Mouse (Mus musculus) brown adipose tissue, adult 24 weeks (tissue): Measurements from ENCODE around the gene Lrg1. TPM values are rescaled to one million over a fixed set of nuclear protein-coding genes. Genes with fewer than 3 reads are reported as not detected.

Experiments
- H3K27ac ChIP-seq: fragments of 200-500 bp; replicated peaks from 2 replicates; pipeline ENCODE4 v1.5.1; 2012; ENCODE audit warnings: low read depth, mild to moderate bottlenecking, low read length
- H3K4me1 ChIP-seq: fragments of 200-500 bp; 2 replicates; pipeline ENCODE4 v1.6.1; 2012; ENCODE audit warnings: low read length, mixed read lengths; ENCODE audit not compliant: control insufficient read depth, insufficient read depth, insufficient read length
- H3K4me3 ChIP-seq: fragments of 200-500 bp; 2 replicates; pipeline ENCODE4 v1.5.1; 2012; ENCODE audit warnings: low read depth, mild to moderate bottlenecking, low read length, moderate library complexity; ENCODE audit not compliant: insufficient read depth
- polyA plus RNA-seq: library from polyadenylated mRNA; stranded (reverse); fragments of >200 nt; gene quantifications from 2 replicates; pipeline ENCODE4 v1.2.4, GENCODE M21; 2012; ENCODE audit not compliant: missing spikeins, insufficient read depth, insufficient read length

Lrg1 gene
- polyA plus RNA-seq, 1 experiment, result 61.5 TPM

GRCm38 (mm10) chr17:56144546-56144945, 22.7 kb upstream of the Lrg1 start:
- no peak overlapping the region for H3K27ac ChIP-seq
- H3K4me1 ChIP-seq, result no peaks in the 10 kb centered on the region; the same call in 1 of the 2 replicates
- no peak overlapping the region for H3K4me3 ChIP-seq

- H3K27ac ChIP-seq, result no peak overlapping the region
- peak overlapping the region; percentile 46 for H3K4me3 ChIP-seq
- H3K4me1 ChIP-seq, result peaks cover 9% of the 10 kb centered on the region
Measured at GRCm38 (mm10) chr17:56141702-56142605, 20.2 kb upstream of the Lrg1 start.

DNA sequence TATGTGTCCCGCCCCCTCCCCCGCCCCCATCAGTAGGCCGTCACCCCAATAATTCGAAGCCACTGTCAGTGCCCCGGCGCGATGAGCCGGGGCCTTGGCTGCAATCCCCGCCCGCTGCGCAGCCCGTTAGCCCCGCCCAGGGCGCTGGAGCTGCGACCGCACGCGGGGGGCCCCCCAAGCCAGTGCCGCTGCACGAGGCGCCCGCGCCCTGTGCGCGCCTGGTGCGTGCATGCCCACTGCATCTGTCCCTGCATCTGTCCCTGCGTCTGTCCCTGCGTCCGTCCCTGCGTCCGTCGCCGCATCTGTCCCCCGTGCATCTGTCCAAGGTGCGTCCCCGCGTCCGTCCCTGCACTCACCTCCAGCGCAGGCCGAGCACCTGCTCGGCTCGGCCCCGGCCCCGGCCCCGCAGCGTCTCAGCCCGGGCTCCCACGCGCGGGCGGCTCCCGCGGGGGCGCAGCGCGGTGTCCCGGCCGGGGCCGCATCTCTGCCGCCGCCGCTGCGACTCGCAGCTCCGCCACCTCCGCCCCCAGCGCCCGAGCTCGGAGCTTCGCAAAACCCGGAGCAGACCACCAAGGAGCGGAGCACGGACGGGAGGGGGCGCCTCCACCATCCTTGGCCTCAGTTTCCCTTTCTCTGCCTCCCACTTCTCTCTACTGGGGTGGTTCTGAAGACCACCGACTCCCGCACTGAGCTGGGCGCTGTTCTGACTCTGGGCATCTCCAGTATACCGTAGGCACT, 18.2 kb upstream of the Lrg1 start, which contains the start of gene Sema6b:
Gene Sema6b (minus strand): TSS at position 486 of the 738 bp plus-strand sequence.
- Histone ChIP-seq H3K4me3 (peak within 1 kb of the TSS; percentile 74), H3K4me1 (peaks cover 17% of the 10 kb centered on the region), H3K27ac (peak within 1 kb of the TSS; percentile 20)

- peaks cover 17% of the 10 kb centered on the region for H3K4me1 ChIP-seq
- H3K27ac ChIP-seq, result peak overlapping the region; percentile 20
Measured at GRCm38 (mm10) chr17:56139355-56139754, 17.6 kb upstream of the Lrg1 start.

GRCm38 (mm10) chr17:56137839-56138613, 16.2 kb upstream of the Lrg1 start:
- Histone ChIP-seq H3K27ac (peak overlapping the region; percentile 96), H3K4me3 (peak overlapping the region; percentile 46)

More at GRCm38 (mm10) chr17:56139355-56139754, 17.6 kb upstream of the Lrg1 start:
- H3K4me3 ChIP-seq, result peak overlapping the region; percentile 74

DNA sequence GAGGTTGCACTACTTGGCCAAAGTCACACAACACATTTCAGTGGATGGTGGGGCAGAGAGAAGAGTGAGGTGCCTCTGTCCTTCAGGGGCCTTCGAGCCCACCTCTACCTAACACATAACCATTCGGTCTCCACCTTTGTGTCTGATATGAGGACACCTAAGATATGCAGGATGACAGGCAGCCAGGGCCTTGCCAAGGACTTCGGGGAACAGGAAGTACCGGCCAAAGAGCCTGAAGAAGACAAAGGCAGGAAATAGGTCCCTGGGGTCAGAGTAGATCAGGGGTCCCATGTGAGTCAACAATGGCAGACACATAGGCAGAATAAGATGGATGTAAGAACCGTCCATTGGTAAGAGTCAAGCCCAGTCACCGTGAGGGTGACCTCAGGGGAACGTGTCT, 14.8 kb upstream of the Lrg1 start:
- Histone ChIP-seq H3K4me3 (no peak overlapping the region), H3K4me1 (peaks cover 17% of the 10 kb centered on the region), H3K27ac (peak overlapping the region; percentile 96)

More at GRCm38 (mm10) chr17:56137839-56138613, 16.2 kb upstream of the Lrg1 start:
- peaks cover 17% of the 10 kb centered on the region for H3K4me1 ChIP-seq

GRCm38 (mm10) chr17:56134463-56134971, 12.7 kb upstream of the Lrg1 start:
- H3K4me1 ChIP-seq, result peaks cover 17% of the 10 kb centered on the region
- peak overlapping the region; percentile 96 for H3K27ac ChIP-seq
- H3K4me3 ChIP-seq, result peak overlapping the region; percentile 45

DNA sequence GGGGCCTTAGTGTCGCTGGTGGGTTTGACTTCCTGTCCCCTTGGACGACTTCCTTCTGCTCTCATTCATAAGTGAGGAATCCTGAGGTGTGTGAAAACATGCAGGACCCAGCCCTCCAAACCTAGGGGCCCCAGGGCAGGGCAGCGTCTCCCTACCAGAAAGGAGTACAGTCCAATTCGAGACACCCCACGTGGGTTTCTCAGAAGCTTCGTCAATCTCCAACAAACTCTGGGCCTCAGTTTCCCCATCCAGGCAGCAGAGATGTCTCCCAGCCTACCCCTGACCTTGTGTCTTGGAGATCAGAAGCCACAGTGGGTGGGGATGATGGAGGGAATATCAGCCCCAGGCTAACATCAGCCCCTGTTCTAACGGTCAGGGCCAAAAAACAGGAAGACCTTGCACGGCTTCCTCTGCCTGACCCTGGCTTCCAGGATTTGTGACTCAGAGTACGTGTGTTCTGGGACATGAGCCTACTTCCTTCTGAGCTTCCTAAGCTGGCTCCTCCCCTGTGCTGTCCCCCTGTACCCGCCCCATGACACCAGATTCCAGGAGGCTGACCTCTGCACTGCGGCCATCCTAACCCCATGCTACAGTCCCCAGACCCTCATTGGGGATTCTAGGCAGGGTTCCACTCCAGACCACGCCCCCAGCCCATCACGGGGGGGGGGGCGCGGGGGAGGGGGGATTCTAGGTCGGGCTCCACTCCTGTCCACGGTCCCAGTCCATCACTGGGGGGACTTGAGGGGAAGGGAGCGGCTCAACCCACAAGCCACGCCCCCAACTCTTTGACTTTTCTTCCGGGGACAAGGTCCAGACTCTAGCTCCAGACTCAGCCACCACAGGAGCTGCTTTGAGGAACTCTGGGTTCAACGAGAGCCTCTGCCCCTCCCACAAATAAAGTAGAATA, 11.9 kb upstream of the Lrg1 start:
- Histone ChIP-seq H3K4me1 (peaks cover 17% of the 10 kb centered on the region), H3K27ac (peak overlapping the region; percentile 98), H3K4me3 (peak overlapping the region; percentile 57)

GRCm38 (mm10) chr17:56132661-56133060, 10.9 kb upstream of the Lrg1 start:
- Histone ChIP-seq H3K4me1 (peaks cover 15% of the 10 kb centered on the region), H3K4me3 (peak overlapping the region; percentile 38), H3K27ac (no peak overlapping the region)

- H3K4me3 ChIP-seq, result no peak overlapping the region
- peaks cover 6% of the 10 kb centered on the region for H3K4me1 ChIP-seq
- no peak overlapping the region for H3K27ac ChIP-seq
Measured at GRCm38 (mm10) chr17:56131814-56132213, 10.0 kb upstream of the Lrg1 start.

DNA sequence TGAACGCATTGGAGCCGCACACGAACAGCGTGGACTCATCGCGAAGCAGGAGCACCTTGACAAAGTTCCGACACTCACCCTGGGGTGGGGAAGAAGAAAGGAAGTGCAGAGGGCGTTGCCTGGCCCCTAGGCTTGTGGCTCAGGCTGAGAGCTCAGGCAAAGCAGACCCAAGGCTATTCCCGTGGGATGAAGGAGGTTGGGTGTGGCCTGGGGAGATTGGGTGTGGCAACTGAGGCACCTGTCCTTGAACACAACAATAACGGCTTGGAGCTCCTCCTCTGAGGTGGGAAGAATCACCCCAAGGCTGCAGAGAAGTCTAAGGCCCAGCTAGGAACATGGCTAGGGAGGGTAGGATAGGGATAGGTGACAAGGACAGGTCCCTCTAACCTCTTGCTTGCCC, 9.3 kb upstream of the Lrg1 start:
- Histone ChIP-seq H3K4me3 (no peak overlapping the region), H3K4me1 (peaks cover 4% of the 10 kb centered on the region), H3K27ac (no peak overlapping the region)

DNA sequence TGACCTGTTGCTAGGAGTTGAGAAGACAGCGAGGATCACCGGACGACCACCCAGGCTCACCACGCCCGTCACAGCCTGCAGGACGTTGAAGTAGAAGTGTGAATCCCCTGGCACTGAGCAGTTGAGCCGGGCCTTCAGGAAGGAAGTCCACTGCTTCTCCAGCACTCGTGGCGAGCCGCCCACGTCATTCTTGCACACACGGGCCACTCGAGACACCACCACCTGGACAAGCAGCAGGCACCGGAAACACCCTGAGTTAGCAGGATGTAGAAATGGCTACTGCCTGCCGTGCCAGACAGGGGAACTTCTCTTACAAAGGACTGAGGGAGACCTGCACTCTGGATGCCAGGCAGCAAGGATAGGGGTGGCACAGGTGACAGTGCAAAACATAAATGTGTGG, 6.4 kb upstream of the Lrg1 start:
- Histone ChIP-seq H3K4me1 (peaks cover under 1% of the 10 kb centered on the region; the same call in 1 of the 2 replicates), H3K4me3 (no peak overlapping the region), H3K27ac (no peak overlapping the region)

DNA sequence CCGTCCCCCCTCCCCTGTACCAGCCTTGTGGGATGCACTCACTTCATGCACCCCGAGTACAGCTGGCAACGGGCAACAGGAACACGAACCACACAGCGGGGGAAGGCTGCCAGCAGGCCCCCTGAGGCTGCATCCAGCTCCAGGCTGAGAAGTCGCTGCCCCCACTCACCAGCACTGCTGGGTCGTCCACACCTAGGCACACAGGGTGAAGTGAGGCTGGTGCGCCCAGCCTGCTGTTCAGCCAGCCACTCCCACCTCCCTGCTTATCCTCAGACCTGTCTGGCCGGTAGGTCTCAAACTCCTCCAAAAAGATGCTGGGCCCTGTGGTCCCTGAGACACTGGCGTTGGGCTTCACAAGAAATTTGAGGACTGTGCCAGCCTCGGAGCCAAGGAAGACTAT, 4.4 kb upstream of the Lrg1 start:
- H3K4me1 ChIP-seq, result peaks cover 3% of the 10 kb centered on the region; the same call in 1 of the 2 replicates
- H3K4me3 ChIP-seq, result no peak overlapping the region
- no peak overlapping the region for H3K27ac ChIP-seq

GRCm38 (mm10) chr17:56125276-56125630, 3.5 kb upstream of the Lrg1 start:
- Histone ChIP-seq H3K4me3 (no peak overlapping the region), H3K27ac (no peak overlapping the region), H3K4me1 (peaks cover 3% of the 10 kb centered on the region; the same call in 1 of the 2 replicates)
